Mouse (Mus musculus) myocyte (in vitro differentiated cells): ENCODE measurements around the gene Coro2b. TPM values are rescaled to one million over a fixed set of nuclear protein-coding genes. Genes with fewer than 3 reads are reported as not detected.

Experiments
- H3K27me3 ChIP-seq: one replicate; pipeline ENCODE4 v1.6.1; 2011; ENCODE audit not compliant: control insufficient read depth, insufficient read depth, insufficient read length
- H3K36me3 ChIP-seq: one replicate; pipeline ENCODE4 v1.6.1; 2011; ENCODE audit not compliant: control insufficient read depth, insufficient read depth
- H3K4me2 ChIP-seq: one replicate; pipeline ENCODE4 v1.6.1; 2011; ENCODE audit warnings: low read depth, control low read depth
- H3K4me3 ChIP-seq: one replicate; pipeline ENCODE4 v1.5.1; 2011; ENCODE audit warnings: mild to moderate bottlenecking, control low read depth, moderate library complexity
- H3K79me2 ChIP-seq: one replicate; pipeline ENCODE4 v1.6.1; 2011; ENCODE audit not compliant: control insufficient read depth, insufficient read depth
- H3ac ChIP-seq: one replicate; pipeline ENCODE4 v1.6.1; 2011; ENCODE audit not compliant: control insufficient read depth, insufficient read length
- CEBPB ChIP-seq: IDR thresholded peaks from 2 replicates; pipeline ENCODE4 v1.6.1; 2011; ENCODE audit warnings: mild to moderate bottlenecking, moderate library complexity; ENCODE audit not compliant: poor library complexity, insufficient read depth, severe bottlenecking
- E2F4 ChIP-seq: IDR thresholded peaks from one replicate; pipeline ENCODE4 v1.6.1; 2011; ENCODE audit warnings: mild to moderate bottlenecking, control low read depth, moderate library complexity; ENCODE audit not compliant: insufficient read depth
- MAX ChIP-seq: IDR thresholded peaks from one replicate; pipeline ENCODE4 v1.6.1; 2011; ENCODE audit warnings: low read depth, mild to moderate bottlenecking, control low read depth
- MYOD1 ChIP-seq, 3 experiments: IDR thresholded peaks; one replicate each; pipeline ENCODE4 v1.6.1; 2011; ENCODE audit warnings: control low read depth in 2 of 3, low read depth in 2 of 3, mild to moderate bottlenecking in 2 of 3, moderate library complexity in 1 of 3; ENCODE audit not compliant: insufficient read length in 2 of 3, control insufficient read depth in 1 of 3
- MYOG ChIP-seq, 3 experiments: IDR thresholded peaks; one replicate each; pipeline ENCODE4 v1.6.1; 2011; ENCODE audit warnings: control low read depth in 2 of 3, low read depth in 2 of 3, mild to moderate bottlenecking in 2 of 3; ENCODE audit not compliant: insufficient read length in 2 of 3, control insufficient read depth in 1 of 3, insufficient read depth in 1 of 3
- POLR2A ChIP-seq: IDR thresholded peaks from one replicate; pipeline ENCODE4 v1.6.1; 2011; ENCODE audit warnings: low read depth, mild to moderate bottlenecking, control low read depth, moderate library complexity; ENCODE audit not compliant: insufficient read length
- POLR2AphosphoS2 ChIP-seq: IDR thresholded peaks from one replicate; pipeline ENCODE4 v1.6.1; 2011; ENCODE audit warnings: low read depth, control low read depth; ENCODE audit not compliant: insufficient read length
- REST ChIP-seq: IDR thresholded peaks from one replicate; pipeline ENCODE4 v1.6.1; 2011; ENCODE audit warnings: mild to moderate bottlenecking, control low read depth, moderate library complexity; ENCODE audit not compliant: insufficient read depth, insufficient read length
- SRF ChIP-seq: IDR thresholded peaks from one replicate; pipeline ENCODE4 v1.6.1; 2011; ENCODE audit warnings: low read depth; ENCODE audit not compliant: control insufficient read depth, insufficient read length
- TCF12 ChIP-seq: IDR thresholded peaks from one replicate; pipeline ENCODE4 v1.6.1; 2011; ENCODE audit warnings: mild to moderate bottlenecking, control low read depth; ENCODE audit not compliant: poor library complexity, insufficient read depth, severe bottlenecking
- TCF3 ChIP-seq: IDR thresholded peaks from one replicate; pipeline ENCODE4 v1.6.1; 2011; ENCODE audit warnings: low read depth, control low read depth; ENCODE audit not compliant: insufficient read length
- USF1 ChIP-seq: IDR thresholded peaks from one replicate; pipeline ENCODE4 v1.6.1; 2011; ENCODE audit warnings: low read depth, mild to moderate bottlenecking, control low read depth, moderate library complexity
- polyA plus RNA-seq: library from polyadenylated mRNA; unstranded; fragments of >200 nt; fragmentation: generic; extraction: Trizol; gene quantifications from one replicate; pipeline ENCODE4 v1.2.1, GENCODE M21; 2012; ENCODE audit warnings: missing spikeins

Gene Coro2b
- polyA plus RNA-seq, 1 experiment: 21.3 TPM

DNA sequence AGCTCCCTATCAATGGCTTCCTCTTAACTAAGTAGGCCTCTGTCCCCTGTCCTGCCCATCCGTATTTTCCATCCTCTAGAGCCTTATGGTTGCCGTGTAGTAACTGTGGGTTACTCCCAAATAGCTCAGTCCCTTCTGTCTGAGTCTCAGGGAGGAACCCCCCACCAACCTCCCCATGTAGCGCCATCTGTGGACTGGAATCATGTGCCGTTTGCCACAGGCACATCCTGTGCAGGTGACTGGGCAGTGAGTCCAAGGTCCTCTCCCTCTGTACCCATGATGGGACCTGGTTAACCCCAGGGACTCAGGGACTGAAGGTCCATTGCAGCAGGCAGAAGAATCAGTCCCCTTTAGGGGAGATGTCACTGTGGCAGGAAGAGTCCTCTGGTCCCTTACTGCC, 106.1 kb downstream of the Coro2b start:
- Histone ChIP-seq H3K4me2 (no peak overlapping the region), H3ac (no peak overlapping the region), H3K4me3 (no peak overlapping the region), H3K27me3 (no peaks in the 10 kb centered on the region), H3K36me3 (peaks cover 4% of the 10 kb centered on the region), H3K79me2 (no peaks in the 10 kb centered on the region)
- TF ChIP-seq MYOG (IDR thresholded peaks at IDR 0.05; ENCODE audit: control insufficient read depth in 1 of 3, insufficient read depth in 1 of 3, insufficient read length in 2 of 3, low read depth in 2 of 3) (no peak), SRF (no peak), POLR2A (no peak), MYOD1 (IDR thresholded peaks at IDR 0.05; ENCODE audit: control insufficient read depth in 1 of 3, insufficient read length in 2 of 3, low read depth in 2 of 3) (no peak), CEBPB (no peak), TCF12 (no peak), POLR2AphosphoS2 (no peak), REST (no peak), USF1 (no peak), MAX (no peak), E2F4 (no peak), TCF3 (no peak)

DNA sequence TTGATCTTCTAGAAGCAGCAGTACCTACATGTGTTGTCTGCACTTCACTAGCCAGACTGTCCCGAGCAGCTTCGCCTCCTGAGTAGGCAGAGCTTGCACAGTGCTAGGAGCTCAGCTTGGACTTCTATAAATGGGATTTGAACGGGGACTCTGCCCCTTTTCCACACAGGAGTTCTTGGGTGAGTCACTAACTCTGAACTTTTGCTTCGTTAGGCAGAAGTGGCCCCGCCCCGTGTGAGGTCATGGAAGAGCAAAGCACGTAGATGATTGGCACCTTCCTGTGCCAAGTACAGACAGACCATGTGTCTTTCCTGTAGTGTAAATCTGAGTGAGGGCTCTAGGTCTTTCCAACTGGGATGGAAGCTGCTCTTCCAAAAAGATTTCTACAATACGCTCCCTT, 109.8 kb downstream of the Coro2b start:
- Histone ChIP-seq H3K36me3 (peaks cover 4% of the 10 kb centered on the region), H3K79me2 (no peaks in the 10 kb centered on the region), H3K4me3 (no peak overlapping the region), H3K4me2 (peak overlapping the region; percentile 9), H3K27me3 (no peaks in the 10 kb centered on the region), H3ac (no peak overlapping the region)
- TF ChIP-seq USF1 (no peak), REST (no peak), TCF3 (no peak), TCF12 (no peak)

DNA sequence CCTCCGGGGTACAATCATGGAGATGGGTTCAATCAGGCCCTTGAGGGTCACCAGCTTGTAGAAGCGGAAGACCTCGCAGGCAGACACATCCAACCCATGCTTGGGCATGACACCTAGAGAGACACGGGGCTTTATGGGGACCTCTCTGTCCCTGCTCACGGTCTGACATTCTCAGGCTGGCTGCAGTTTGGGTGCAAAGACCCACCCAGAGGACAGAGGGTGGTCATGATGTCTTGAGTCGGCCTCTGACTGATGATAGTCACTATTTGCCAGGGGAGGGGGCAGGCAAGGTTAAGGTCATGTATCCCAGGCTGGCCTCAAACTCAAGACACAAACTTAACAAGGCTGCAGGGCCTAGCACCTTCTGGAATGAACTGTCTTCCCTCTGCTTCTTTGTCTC, 110.3 kb downstream of the Coro2b start:
- no peaks in the 10 kb centered on the region for H3K27me3 ChIP-seq
- TF ChIP-seq E2F4: no peak
- no peak for TF ChIP-seq MYOG (IDR thresholded peaks at IDR 0.05; ENCODE audit: control insufficient read depth in 1 of 3, insufficient read depth in 1 of 3, insufficient read length in 2 of 3, low read depth in 2 of 3)
- no peak for TF ChIP-seq USF1
- no peak for TF ChIP-seq SRF
- TF ChIP-seq CEBPB: no peak
- no peak for TF ChIP-seq POLR2A
- TF ChIP-seq POLR2AphosphoS2: no peak
- TF ChIP-seq MYOD1 (IDR thresholded peaks at IDR 0.05; ENCODE audit: control insufficient read depth in 1 of 3, insufficient read length in 2 of 3, low read depth in 2 of 3): no peak
- no peak for TF ChIP-seq TCF3
- no peak for TF ChIP-seq TCF12
- TF ChIP-seq MAX: no peak
- TF ChIP-seq REST: no peak

GRCm38 (mm10) chr9:62426021-62426420, 110.8 kb downstream of the Coro2b start:
- Histone ChIP-seq H3K79me2 (no peaks in the 10 kb centered on the region), H3K27me3 (no peaks in the 10 kb centered on the region), H3K36me3 (peaks cover 4% of the 10 kb centered on the region), H3ac (no peak overlapping the region), H3K4me3 (no peak overlapping the region), H3K4me2 (no peak overlapping the region)
- TF ChIP-seq TCF3 (no peak), CEBPB (no peak), USF1 (no peak), REST (no peak), MYOD1 (IDR thresholded peaks at IDR 0.05; ENCODE audit: control insufficient read depth in 1 of 3, insufficient read length in 2 of 3, low read depth in 2 of 3) (no peak), POLR2AphosphoS2 (no peak), POLR2A (no peak)

More for the DNA sequence above, 110.3 kb downstream of the Coro2b start:
- no peak overlapping the region for H3ac ChIP-seq
- no peak overlapping the region for H3K4me2 ChIP-seq
- H3K36me3 ChIP-seq: peaks cover 4% of the 10 kb centered on the region
- no peaks in the 10 kb centered on the region for H3K79me2 ChIP-seq
- no peak overlapping the region for H3K4me3 ChIP-seq

DNA sequence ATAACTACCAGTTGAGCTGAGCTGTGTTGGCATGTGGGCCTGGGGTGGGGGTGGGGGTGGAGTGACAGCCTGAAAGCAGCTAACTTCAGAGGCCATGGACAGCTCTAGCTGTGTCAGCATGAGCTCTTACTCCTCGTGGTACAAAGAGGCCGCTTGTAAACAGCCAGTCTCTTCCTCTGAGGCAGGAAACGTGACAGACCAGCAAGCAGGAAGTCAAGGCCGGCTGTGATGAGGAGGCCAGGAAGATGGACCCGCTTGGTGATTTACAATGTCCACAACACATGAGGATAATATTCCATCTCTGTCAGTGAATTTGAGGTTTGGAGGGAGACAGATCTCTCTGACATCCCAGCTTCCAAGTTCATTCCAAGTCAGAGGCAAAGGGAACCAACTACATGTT, 111.6 kb downstream of the Coro2b start:
- Histone ChIP-seq H3K4me3 (no peak overlapping the region), H3ac (no peak overlapping the region), H3K79me2 (no peaks in the 10 kb centered on the region), H3K4me2 (no peak overlapping the region), H3K27me3 (no peaks in the 10 kb centered on the region), H3K36me3 (peaks cover 4% of the 10 kb centered on the region)
- no peak for TF ChIP-seq MAX
- no peak for TF ChIP-seq POLR2A
- no peak for TF ChIP-seq MYOD1 (IDR thresholded peaks at IDR 0.05; ENCODE audit: control insufficient read depth in 1 of 3, insufficient read length in 2 of 3, low read depth in 2 of 3)
- TF ChIP-seq USF1: no peak
- no peak for TF ChIP-seq REST
- TF ChIP-seq CEBPB: no peak
- no peak for TF ChIP-seq TCF12
- TF ChIP-seq POLR2AphosphoS2: no peak
- no peak for TF ChIP-seq SRF
- TF ChIP-seq TCF3: no peak
- no peak for TF ChIP-seq E2F4
- TF ChIP-seq MYOG (IDR thresholded peaks at IDR 0.05; ENCODE audit: control insufficient read depth in 1 of 3, insufficient read depth in 1 of 3, insufficient read length in 2 of 3, low read depth in 2 of 3): no peak
